In genomic region chr2:65418608-65419007, GRCm38 (mm10) we compare ENCODE assay signal across 21 mouse cellular contexts. TPM values are rescaled to one million over a fixed set of nuclear protein-coding genes. Genes with fewer than 3 reads are reported as not detected.
"Had no signal": no experiment of that assay in that cellular context is flagged by ENCODE, and none has a peak within 500 bp of the region (broad histone marks: within the 10 kb centered on the region; RNA-seq: fewer than 3 reads in every experiment).

No protein-coding gene starts in this region.

- DNase-seq: lung, adult 18-20 months; lung, embryonic 14.5 days; lung, postnatal 10 days; lung, postnatal 4 days; midbrain, embryonic 14.5 days; retina, postnatal 1 day; right cerebral cortex, adult 18-20 months; right cerebral cortex, postnatal 25 days; thymus, adult 18-20 months; thymus, postnatal 14 days; thymus, postnatal 36 days had no signal

- H3K4me1 ChIP-seq: stomach, embryonic 15.5 days had no signal

- H3K36me3 ChIP-seq: midbrain, embryonic 10.5 days; midbrain, embryonic 12.5 days; neural tube, embryonic 13.5 days; neural tube, embryonic 15.5 days; stomach, embryonic 15.5 days had no signal

- H3K4me3 ChIP-seq: midbrain, embryonic 10.5 days; midbrain, embryonic 12.5 days; myocyte; neural tube, embryonic 13.5 days; neural tube, embryonic 15.5 days; stomach, embryonic 15.5 days had no signal

- H3K27me3 ChIP-seq: midbrain, embryonic 12.5 days; neural tube, embryonic 13.5 days; neural tube, embryonic 15.5 days; stomach, embryonic 15.5 days had no signal

- H3K27ac ChIP-seq: midbrain, embryonic 10.5 days; midbrain, embryonic 12.5 days; neural tube, embryonic 13.5 days; neural tube, embryonic 15.5 days; stomach, embryonic 15.5 days had no signal

- H3K9me3 ChIP-seq: neural tube, embryonic 13.5 days; neural tube, embryonic 15.5 days; stomach, embryonic 15.5 days had no signal

- H3K9ac ChIP-seq: lung, embryonic 14.5 days; midbrain, embryonic 12.5 days; neural tube, embryonic 13.5 days; neural tube, embryonic 15.5 days; stomach, embryonic 15.5 days had no signal

RNA-seq across cellular contexts. Expression of gene Slc38a11, which starts 54.8 kb away (rescaled TPM):
- total RNA-seq: megakaryocyte, adult 5-6 weeks; megakaryocyte-erythroid progenitor cell, adult 5-6 weeks had no signal
- polyA plus RNA-seq: lung, embryonic 14.5 days; lung, embryonic 16.5 days; myocyte; thymus, postnatal 0 days had no signal
